Mouse (Mus musculus): ENCODE results near the gene Tcp11l1.
A peak's percentile ranks its signal among the peaks of the same experiment; 100 is the strongest.

The Tcp11l1 gene

GRCm38 (mm10) chr2:104711585-104712485, at the start of gene Tcp11l1:
TSS of gene Tcp11l1 (minus strand) at chr2:104712169.
- peak; percentile 31 to 33 for DNase-seq (ENCODE audit: low spot score in 2 of 2)

GRCm38 (mm10) chr2:104750611-104751010, 38.6 kb upstream of the Tcp11l1 start:
- no peak for DNase-seq (ENCODE audit: low spot score in 2 of 2)

- DNase-seq (ENCODE audit: low spot score in 2 of 2) = no peak
Measured at GRCm38 (mm10) chr2:104748652-104749183, 36.7 kb upstream of the Tcp11l1 start.

GRCm38 (mm10) chr2:104746251-104746650, 34.3 kb upstream of the Tcp11l1 start:
- no peak for DNase-seq (ENCODE audit: low spot score in 2 of 2)

GRCm38 (mm10) chr2:104743971-104744370, 32.0 kb upstream of the Tcp11l1 start:
- DNase-seq (ENCODE audit: low spot score in 2 of 2) = no peak

GRCm38 (mm10) chr2:104743160-104743559, 31.2 kb upstream of the Tcp11l1 start:
- DNase-seq (ENCODE audit: low spot score in 2 of 2) = no peak

GRCm38 (mm10) chr2:104742741-104743064, 30.7 kb upstream of the Tcp11l1 start, which contains the start of gene Depdc7:
TSS of gene Depdc7 (minus strand) at chr2:104742878.
- peak; percentile 47 to 68 for DNase-seq (ENCODE audit: low spot score in 2 of 2)

GRCm38 (mm10) chr2:104741896-104742740, 30.1 kb upstream of the Tcp11l1 start:
- DNase-seq (ENCODE audit: low spot score in 2 of 2) = no peak

- no peak for DNase-seq (ENCODE audit: low spot score in 2 of 2)
Measured at GRCm38 (mm10) chr2:104741015-104741758, 29.2 kb upstream of the Tcp11l1 start.

- DNase-seq (ENCODE audit: low spot score in 2 of 2) = no peak
Measured at GRCm38 (mm10) chr2:104740248-104740949, 28.4 kb upstream of the Tcp11l1 start.

GRCm38 (mm10) chr2:104739691-104740090, 27.7 kb upstream of the Tcp11l1 start:
- DNase-seq (ENCODE audit: low spot score in 2 of 2) = no peak

GRCm38 (mm10) chr2:104736241-104736640, 24.3 kb upstream of the Tcp11l1 start:
- no peak for DNase-seq (ENCODE audit: low spot score in 2 of 2)

GRCm38 (mm10) chr2:104732562-104733256, 20.7 kb upstream of the Tcp11l1 start:
- DNase-seq (ENCODE audit: low spot score in 2 of 2) = no peak

- DNase-seq (ENCODE audit: low spot score in 2 of 2) = peak in 1 of 2 experiments; percentile 35
Measured at GRCm38 (mm10) chr2:104732033-104732444, 20.1 kb upstream of the Tcp11l1 start.

- no peak for DNase-seq (ENCODE audit: low spot score in 2 of 2)
Measured at GRCm38 (mm10) chr2:104727369-104727768, 15.4 kb upstream of the Tcp11l1 start.

GRCm38 (mm10) chr2:104722021-104722420, 10.1 kb upstream of the Tcp11l1 start:
- DNase-seq (ENCODE audit: low spot score in 2 of 2) = no peak

GRCm38 (mm10) chr2:104717827-104718226, 5.9 kb upstream of the Tcp11l1 start:
- DNase-seq (ENCODE audit: low spot score in 2 of 2) = no peak

GRCm38 (mm10) chr2:104717231-104717735, 5.3 kb upstream of the Tcp11l1 start:
- no peak for DNase-seq (ENCODE audit: low spot score in 2 of 2)

GRCm38 (mm10) chr2:104716279-104716678, 4.3 kb upstream of the Tcp11l1 start, which contains the start of gene Pin1rt1:
TSS of gene Pin1rt1 (minus strand) at chr2:104716379.
- no peak for DNase-seq (ENCODE audit: low spot score in 2 of 2)

GRCm38 (mm10) chr2:104714254-104714691, 2.3 kb upstream of the Tcp11l1 start:
- DNase-seq (ENCODE audit: low spot score in 2 of 2) = no peak
